Mouse (Mus musculus): ENCODE results near the gene Ces3b. TPM values are rescaled to one million over a fixed set of nuclear protein-coding genes. Genes with fewer than 3 reads are reported as not detected.
A peak's percentile ranks its signal among the peaks of the same experiment; 100 is the strongest.
"Not testable (repeated sequence)": the region's sequence is repeated elsewhere in the genome, so short reads cannot be mapped to it uniquely, and the experiment has no call there.

Ces3b gene
- polyA plus RNA-seq (2015; fragmentation: Nextera tagmentation; extraction: Ambion mirVana): not detected in 2 replicates

DNA sequence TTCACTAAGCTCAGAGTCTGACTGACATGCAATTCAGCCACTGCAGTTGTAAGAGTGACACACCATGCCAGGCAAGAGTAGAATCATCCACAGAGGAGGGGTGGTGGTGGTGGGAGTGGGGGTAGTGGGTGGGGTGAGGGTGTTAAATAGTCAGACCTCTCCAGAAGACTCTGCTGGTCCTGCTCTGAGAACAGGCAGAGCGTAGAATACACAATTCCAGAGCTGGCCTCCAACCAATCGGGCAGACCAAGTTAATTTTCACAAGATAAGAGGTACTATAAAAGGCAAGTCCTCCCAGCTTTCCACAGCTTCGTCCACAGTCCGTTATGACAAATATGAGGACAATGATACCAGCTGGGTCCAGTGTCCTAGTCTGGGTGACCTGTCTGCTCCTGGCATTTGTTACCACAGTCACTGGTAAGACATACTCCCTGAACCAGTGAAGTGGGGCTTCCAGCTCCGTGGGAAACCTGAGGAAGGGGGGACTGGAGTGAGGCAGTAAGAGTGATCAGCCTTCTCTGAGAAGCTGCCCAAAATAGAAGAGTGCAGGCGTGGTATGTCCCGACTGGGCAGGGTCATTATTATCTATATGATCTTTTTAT is at the start of gene Ces3b:
Gene Ces3b, plus strand, starts transcription at position 305 of the 602 bp plus-strand sequence.
- Histone ChIP-seq H3K9me3 (replicated peaks; ENCODE audit: control insufficient read depth, low read length) (no peaks in the 10 kb centered on the region), H3K4me3 (ENCODE audit: low read depth, low read length) (no peak within 1 kb of the TSS), H3K27ac (ENCODE audit: low read length) (no peak within 1 kb of the TSS), H3K27me3 (ENCODE audit: control insufficient read depth, insufficient read depth, low read depth, low read length) (no peaks in the 10 kb centered on the region), H3K4me1 (ENCODE audit: control insufficient read depth, low read depth, low read length) (no peaks in the 10 kb centered on the region), H3K4me2 (ENCODE audit: low read depth, low read length) (no peak within 1 kb of the TSS), H3K9ac (ENCODE audit: low read depth, low read length) (no peak within 1 kb of the TSS), H3K36me3 (ENCODE audit: control insufficient read depth, insufficient read depth) (no peaks in the 10 kb centered on the region)
- no peak for ATAC-seq (ENCODE audit: low read depth)
- 50% methylated on average over 7 of the region's 7 CpGs for WGBS (ENCODE audit: insufficient replicate concordance)

DNA sequence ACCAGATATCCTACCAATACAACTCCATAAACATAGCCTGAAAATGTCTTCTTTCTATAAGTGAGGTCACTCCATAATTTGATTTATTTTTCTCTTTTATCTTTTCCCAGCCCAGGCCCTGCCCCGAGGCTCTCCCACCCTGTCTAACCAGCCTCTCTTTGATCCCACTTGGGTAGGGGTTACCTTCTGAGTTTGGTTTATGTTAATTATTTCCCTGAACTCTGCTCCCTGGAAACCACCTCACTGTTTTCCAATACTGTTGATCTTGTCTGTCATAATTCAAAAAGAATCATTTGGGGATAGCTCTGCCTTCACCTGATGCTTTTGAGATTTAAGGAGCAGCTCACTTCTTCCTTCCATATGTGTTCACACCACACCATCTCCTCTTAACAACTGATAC is 40.0 kb upstream of the Ces3b start:
- ATAC-seq (ENCODE audit: low read depth): peak; percentile 65; the same call in 1 of the 2 replicates
- no peak overlapping the region for H3K4me3 ChIP-seq (ENCODE audit: low read depth, low read length)
- 33% methylated on average over 1 of the region's 1 CpGs for WGBS (ENCODE audit: insufficient replicate concordance)
- no peaks in the 10 kb centered on the region for H3K4me1 ChIP-seq (ENCODE audit: control insufficient read depth, low read depth, low read length)
- no peak overlapping the region for H3K9ac ChIP-seq (ENCODE audit: low read depth, low read length)
- H3K4me2 ChIP-seq (ENCODE audit: low read depth, low read length): no peak overlapping the region
- no peaks in the 10 kb centered on the region for H3K36me3 ChIP-seq (ENCODE audit: control insufficient read depth, insufficient read depth)
- H3K9me3 ChIP-seq (replicated peaks; ENCODE audit: control insufficient read depth, low read length): no peaks in the 10 kb centered on the region
- no peaks in the 10 kb centered on the region for H3K27me3 ChIP-seq (ENCODE audit: control insufficient read depth, insufficient read depth, low read depth, low read length)
- H3K27ac ChIP-seq (ENCODE audit: low read length): no peak overlapping the region

DNA sequence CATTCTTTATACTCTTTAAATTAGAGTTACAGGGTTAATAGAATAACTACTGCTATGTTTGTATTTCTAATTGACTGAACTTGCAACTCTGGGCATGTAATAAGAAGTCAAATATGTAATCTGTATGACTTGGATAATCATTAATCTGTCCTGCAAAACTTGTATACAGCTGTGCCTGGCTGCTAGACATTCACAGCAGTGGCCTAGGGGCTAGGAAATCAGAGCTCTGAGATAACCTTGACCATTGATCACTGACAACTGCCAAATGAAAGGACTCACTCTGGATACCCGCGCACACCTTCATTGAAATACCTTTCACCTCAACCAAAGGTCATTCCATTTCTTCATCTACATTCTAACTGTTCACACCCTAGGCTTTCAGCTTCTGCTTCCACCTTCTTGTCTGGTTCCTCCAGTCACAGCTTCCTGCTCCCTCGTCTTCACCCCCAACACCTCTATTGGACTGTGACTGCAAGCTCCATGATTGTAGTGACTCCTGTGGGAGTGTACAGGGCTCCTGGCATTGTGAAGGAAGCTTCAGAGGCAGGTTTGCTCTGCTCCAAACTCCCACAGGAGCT is 37.6 kb upstream of the Ces3b start:
- no peak overlapping the region for H3K4me2 ChIP-seq (ENCODE audit: low read depth, low read length)
- no peaks in the 10 kb centered on the region for H3K4me1 ChIP-seq (ENCODE audit: control insufficient read depth, low read depth, low read length)
- 56% methylated on average over 3 of the region's 3 CpGs for WGBS (ENCODE audit: insufficient replicate concordance)
- peak; percentile 88 for ATAC-seq (ENCODE audit: low read depth)
- no peak overlapping the region for H3K4me3 ChIP-seq (ENCODE audit: low read depth, low read length)
- no peaks in the 10 kb centered on the region for H3K9me3 ChIP-seq (replicated peaks; ENCODE audit: control insufficient read depth, low read length)
- no peaks in the 10 kb centered on the region for H3K36me3 ChIP-seq (ENCODE audit: control insufficient read depth, insufficient read depth)
- H3K9ac ChIP-seq (ENCODE audit: low read depth, low read length): no peak overlapping the region
- 0 out of 2 replicates have a peak overlapping the region, but pooled peaks have one; percentile 44 for H3K27ac ChIP-seq (ENCODE audit: low read length)
- no peaks in the 10 kb centered on the region for H3K27me3 ChIP-seq (ENCODE audit: control insufficient read depth, insufficient read depth, low read depth, low read length)

DNA sequence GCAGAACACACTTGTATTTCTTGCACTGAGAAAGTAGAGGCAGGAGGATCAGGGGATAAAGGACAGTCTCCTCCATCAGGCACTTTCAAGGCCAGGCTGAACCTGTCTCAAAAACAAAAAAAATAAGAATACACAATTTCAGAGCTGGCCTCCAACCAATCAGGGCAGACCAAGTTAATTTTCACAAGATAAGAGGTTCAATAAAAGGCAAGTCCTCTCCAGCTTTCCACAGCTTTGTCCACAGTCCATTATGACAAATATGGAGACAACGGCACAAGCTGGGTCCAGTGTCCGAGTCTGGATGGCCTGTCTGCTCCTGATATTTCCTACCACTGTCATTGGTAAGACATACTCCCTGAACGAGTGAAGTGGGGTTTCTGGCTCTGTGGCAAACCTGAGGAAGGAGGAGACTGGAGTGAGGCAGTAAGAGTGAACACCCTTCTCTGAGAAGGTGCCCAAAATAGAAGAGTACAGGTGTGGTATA is 35.1 kb upstream of the Ces3b start, which contains the start of gene Ces3a:
Gene Ces3a, plus strand, starts transcription at position 231 of the 484 bp plus-strand sequence.
- no peaks in the 10 kb centered on the region for H3K4me1 ChIP-seq (ENCODE audit: control insufficient read depth, low read depth, low read length)
- 43% methylated on average over 3 of the region's 3 CpGs for WGBS (ENCODE audit: insufficient replicate concordance)
- no peaks in the 10 kb centered on the region for H3K27me3 ChIP-seq (ENCODE audit: control insufficient read depth, insufficient read depth, low read depth, low read length)
- H3K4me2 ChIP-seq (ENCODE audit: low read depth, low read length): no peak within 1 kb of the TSS
- no peak for ATAC-seq (ENCODE audit: low read depth)
- H3K4me3 ChIP-seq (ENCODE audit: low read depth, low read length): no peak within 1 kb of the TSS
- no peaks in the 10 kb centered on the region for H3K36me3 ChIP-seq (ENCODE audit: control insufficient read depth, insufficient read depth)
- H3K9ac ChIP-seq (ENCODE audit: low read depth, low read length): no peak within 1 kb of the TSS
- H3K27ac ChIP-seq (ENCODE audit: low read length): no peak within 1 kb of the TSS
- H3K9me3 ChIP-seq (replicated peaks; ENCODE audit: control insufficient read depth, low read length): no peaks in the 10 kb centered on the region

DNA sequence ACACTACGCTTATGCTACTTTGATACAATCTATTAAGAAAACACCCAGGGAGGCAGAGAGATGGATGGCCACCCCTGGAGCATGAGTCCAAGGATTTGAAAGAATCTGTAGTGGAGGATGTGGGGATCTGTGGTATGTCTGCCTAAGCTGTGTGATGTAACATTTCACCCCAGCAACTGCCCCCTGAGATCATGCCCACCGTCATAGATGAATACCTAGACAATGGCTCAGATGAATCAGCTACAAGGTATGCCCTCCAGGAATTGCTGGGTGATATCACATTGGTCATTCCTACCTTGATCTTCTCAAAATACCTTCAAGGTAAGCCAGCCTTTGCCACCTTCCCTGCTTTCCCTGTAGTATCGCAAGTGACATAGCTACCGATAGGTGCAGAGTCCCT is 27.3 kb upstream of the Ces3b start:
- H3K4me3 ChIP-seq (ENCODE audit: low read depth, low read length): no peak overlapping the region
- H3K36me3 ChIP-seq (ENCODE audit: control insufficient read depth, insufficient read depth): no peaks in the 10 kb centered on the region
- H3K9me3 ChIP-seq (replicated peaks; ENCODE audit: control insufficient read depth, low read length): no peaks in the 10 kb centered on the region
- WGBS (ENCODE audit: insufficient replicate concordance): 70% methylated on average over 4 of the region's 4 CpGs
- H3K27ac ChIP-seq (ENCODE audit: low read length): no peak overlapping the region
- H3K4me2 ChIP-seq (ENCODE audit: low read depth, low read length): no peak overlapping the region
- H3K27me3 ChIP-seq (ENCODE audit: control insufficient read depth, insufficient read depth, low read depth, low read length): no peaks in the 10 kb centered on the region
- ATAC-seq (ENCODE audit: low read depth): no peak
- H3K9ac ChIP-seq (ENCODE audit: low read depth, low read length): no peak overlapping the region
- H3K4me1 ChIP-seq (ENCODE audit: control insufficient read depth, low read depth, low read length): no peaks in the 10 kb centered on the region

DNA sequence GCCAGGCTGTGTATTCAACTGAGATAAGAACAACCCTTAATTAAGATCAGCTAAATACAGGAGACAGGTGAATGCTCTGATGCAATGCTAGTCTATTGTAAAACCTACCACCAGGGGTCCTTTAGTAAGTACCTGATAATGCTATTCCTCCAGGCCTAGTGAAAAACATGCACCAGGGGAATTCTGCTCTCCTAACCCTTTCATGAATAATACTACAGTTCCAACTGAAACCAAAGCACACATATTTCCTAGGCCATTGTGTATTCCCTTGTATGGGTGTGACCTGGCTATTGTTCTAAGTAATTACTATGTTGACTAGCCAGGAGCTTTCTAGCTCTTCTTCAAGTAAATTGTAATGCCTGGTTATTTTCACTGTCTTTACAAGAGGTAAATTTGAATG is 23.5 kb upstream of the Ces3b start:
- Histone ChIP-seq H3K4me1 (ENCODE audit: control insufficient read depth, low read depth, low read length) (no peaks in the 10 kb centered on the region), H3K36me3 (ENCODE audit: control insufficient read depth, insufficient read depth) (no peaks in the 10 kb centered on the region), H3K4me2 (ENCODE audit: low read depth, low read length) (no peak overlapping the region), H3K9ac (ENCODE audit: low read depth, low read length) (no peak overlapping the region), H3K9me3 (replicated peaks; ENCODE audit: control insufficient read depth, low read length) (no peaks in the 10 kb centered on the region), H3K27me3 (ENCODE audit: control insufficient read depth, insufficient read depth, low read depth, low read length) (no peaks in the 10 kb centered on the region), H3K4me3 (ENCODE audit: low read depth, low read length) (no peak overlapping the region), H3K27ac (ENCODE audit: low read length) (no peak overlapping the region)
- ATAC-seq (ENCODE audit: low read depth): no peak

DNA sequence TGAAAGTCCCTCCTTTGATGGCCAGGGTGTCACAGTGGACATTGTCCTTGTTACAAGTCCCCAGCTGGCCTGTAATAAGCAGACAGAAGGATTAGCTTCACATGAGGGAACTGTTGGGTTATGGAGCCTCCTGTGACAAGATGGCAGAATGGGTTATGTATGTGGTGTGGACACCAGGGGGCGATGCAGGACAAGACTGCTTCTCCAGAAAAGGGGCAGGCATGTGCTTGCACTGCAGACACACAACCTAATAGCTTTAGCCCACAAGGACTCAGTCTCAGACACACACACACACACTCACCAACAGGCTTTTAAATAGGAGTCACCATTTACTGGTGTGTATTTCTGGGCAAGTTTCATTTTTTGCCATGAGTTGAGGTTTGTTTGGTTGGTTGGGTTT is 16.8 kb upstream of the Ces3b start:
- ATAC-seq (ENCODE audit: low read depth): no peak
- H3K4me2 ChIP-seq (ENCODE audit: low read depth, low read length): no peak overlapping the region
- WGBS (ENCODE audit: insufficient replicate concordance): 10% methylated on average over 1 of the region's 1 CpGs
- no peaks in the 10 kb centered on the region for H3K36me3 ChIP-seq (ENCODE audit: control insufficient read depth, insufficient read depth)
- H3K9me3 ChIP-seq (replicated peaks; ENCODE audit: control insufficient read depth, low read length): no peaks in the 10 kb centered on the region
- H3K4me3 ChIP-seq (ENCODE audit: low read depth, low read length): no peak overlapping the region
- H3K4me1 ChIP-seq (ENCODE audit: control insufficient read depth, low read depth, low read length): no peaks in the 10 kb centered on the region
- no peak overlapping the region for H3K9ac ChIP-seq (ENCODE audit: low read depth, low read length)
- no peak overlapping the region for H3K27ac ChIP-seq (ENCODE audit: low read length)
- no peaks in the 10 kb centered on the region for H3K27me3 ChIP-seq (ENCODE audit: control insufficient read depth, insufficient read depth, low read depth, low read length)

DNA sequence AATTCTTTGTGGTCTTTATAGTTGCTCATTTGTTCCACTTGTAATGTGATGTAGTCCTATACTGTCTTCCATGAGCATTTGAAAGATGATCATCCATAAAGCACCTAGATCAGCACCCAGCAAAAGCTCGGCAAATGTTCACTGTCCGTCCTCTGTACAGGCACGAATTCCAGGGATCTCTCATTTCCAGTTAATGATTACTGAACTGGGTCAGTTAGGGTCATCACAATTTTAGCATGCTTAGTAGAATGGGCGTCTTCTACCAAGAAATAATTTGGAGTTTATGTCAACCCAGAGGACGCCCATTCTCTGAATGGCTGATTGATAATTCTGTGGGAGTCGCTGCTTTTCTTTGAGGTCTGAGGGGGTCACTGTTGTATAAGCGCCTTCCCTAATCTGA is 15.6 kb upstream of the Ces3b start:
- H3K27ac ChIP-seq (ENCODE audit: low read length); H3K9me3 ChIP-seq (replicated peaks; ENCODE audit: control insufficient read depth, low read length); H3K4me3 ChIP-seq (ENCODE audit: low read depth, low read length); H3K4me2 ChIP-seq (ENCODE audit: low read depth, low read length); H3K4me1 ChIP-seq (ENCODE audit: control insufficient read depth, low read depth, low read length); H3K9ac ChIP-seq (ENCODE audit: low read depth, low read length); H3K36me3 ChIP-seq (ENCODE audit: control insufficient read depth, insufficient read depth); H3K27me3 ChIP-seq (ENCODE audit: control insufficient read depth, insufficient read depth, low read depth, low read length): not testable (repeated sequence)
- ATAC-seq (ENCODE audit: low read depth): peak; percentile 85
- WGBS (ENCODE audit: insufficient replicate concordance): 43% methylated on average over 7 of the region's 7 CpGs

DNA sequence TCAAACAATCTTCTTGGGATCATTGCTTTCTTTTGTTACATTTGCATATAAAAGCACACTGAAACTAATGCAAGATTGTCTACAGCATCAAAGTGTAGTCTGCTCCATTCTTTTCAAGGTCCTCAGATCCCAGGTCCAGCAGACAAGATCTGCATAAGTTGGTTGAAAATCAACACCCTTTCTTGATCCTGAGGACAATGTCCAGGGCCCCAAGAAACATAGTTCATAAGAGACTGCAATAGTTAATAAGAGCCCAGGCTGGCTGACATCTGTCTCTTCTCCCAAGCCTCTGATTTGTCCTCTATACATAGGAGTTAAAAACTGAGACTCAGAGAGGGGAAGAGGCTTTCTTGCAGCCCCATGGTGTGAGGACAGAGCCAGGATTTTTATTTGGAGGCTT is 14.6 kb upstream of the Ces3b start:
- Histone ChIP-seq H3K27ac (ENCODE audit: low read length) (no peak overlapping the region), H3K4me3 (ENCODE audit: low read depth, low read length) (no peak overlapping the region), H3K27me3 (ENCODE audit: control insufficient read depth, insufficient read depth, low read depth, low read length) (no peaks in the 10 kb centered on the region), H3K9ac (ENCODE audit: low read depth, low read length) (no peak overlapping the region), H3K36me3 (ENCODE audit: control insufficient read depth, insufficient read depth) (no peaks in the 10 kb centered on the region), H3K9me3 (replicated peaks; ENCODE audit: control insufficient read depth, low read length) (no peaks in the 10 kb centered on the region), H3K4me2 (ENCODE audit: low read depth, low read length) (no peak overlapping the region), H3K4me1 (ENCODE audit: control insufficient read depth, low read depth, low read length) (no peaks in the 10 kb centered on the region)
- no peak for ATAC-seq (ENCODE audit: low read depth)

Measured in liver, embryonic 16.5 days (tissue).